Mouse (Mus musculus): ENCODE data around the gene Nxt1. TPM values are rescaled to one million over a fixed set of nuclear protein-coding genes. Genes with fewer than 3 reads are reported as not detected.

Gene Nxt1
- total and polyA plus RNA-seq, 3 experiments = 29.5 to 49.3 (median 43.9) TPM

GRCm38 (mm10) chr2:148685709-148686108 is 13.3 kb downstream of the Nxt1 start:
- Histone ChIP-seq H3K4me1 (ENCODE audit: insufficient read depth, low read depth, low read length) (peaks cover 20% of the 10 kb centered on the region), H3K9me3 (replicated peaks) (no peaks in the 10 kb centered on the region), H3K27me3 (ENCODE audit: insufficient read depth, low read length) (no peaks in the 10 kb centered on the region), H3K36me3 (replicated peaks) (peaks cover 75% of the 10 kb centered on the region), H3K4me3 (ENCODE audit: low read depth, low read length) (no peak overlapping the region)
- DNase-seq (ENCODE audit: low spot score) = no peak
- ATAC-seq (ENCODE audit: extremely low read depth, insufficient number of reproducible peaks, low FRiP score, poor library complexity, severe bottlenecking) = no peak
- TF ChIP-seq GATA2 (IDR thresholded peaks at IDR 0.05; ENCODE audit: borderline replicate concordance, low read depth, low read length) = no peak
- TF ChIP-seq POLR2AphosphoS5 (IDR thresholded peaks at IDR 0.05; ENCODE audit: insufficient replicate concordance, low read depth, low read length) = no peak
- no peak for TF ChIP-seq CTCF (IDR thresholded peaks at IDR 0.05; ENCODE audit: low read depth, low read length)
- TF ChIP-seq GATA1 (IDR thresholded peaks at IDR 0.05; ENCODE audit: borderline replicate concordance, low read length) = no peak
- no peak for TF ChIP-seq TAL1 (conservative IDR thresholded peaks at IDR 0.05; ENCODE audit: low read depth, low read length)

GRCm38 (mm10) chr2:148686862-148687261 is 14.5 kb downstream of the Nxt1 start:
- no peak for TF ChIP-seq GATA2 (IDR thresholded peaks at IDR 0.05; ENCODE audit: borderline replicate concordance, low read depth, low read length)
- no peak for TF ChIP-seq TAL1 (conservative IDR thresholded peaks at IDR 0.05; ENCODE audit: low read depth, low read length)
- no peak for TF ChIP-seq CTCF (IDR thresholded peaks at IDR 0.05; ENCODE audit: low read depth, low read length)
- TF ChIP-seq POLR2AphosphoS5 (IDR thresholded peaks at IDR 0.05; ENCODE audit: insufficient replicate concordance, low read depth, low read length) = no peak
- no peak for TF ChIP-seq GATA1 (IDR thresholded peaks at IDR 0.05; ENCODE audit: borderline replicate concordance, low read length)
- Histone ChIP-seq H3K4me1 (ENCODE audit: insufficient read depth, low read depth, low read length) (peaks cover 16% of the 10 kb centered on the region), H3K36me3 (replicated peaks) (peaks cover 86% of the 10 kb centered on the region), H3K4me3 (ENCODE audit: low read depth, low read length) (no peak overlapping the region), H3K27me3 (ENCODE audit: insufficient read depth, low read length) (no peaks in the 10 kb centered on the region), H3K9me3 (replicated peaks) (no peaks in the 10 kb centered on the region)
- ATAC-seq (ENCODE audit: extremely low read depth, insufficient number of reproducible peaks, low FRiP score, poor library complexity, severe bottlenecking) (no peak), DNase-seq (ENCODE audit: low spot score) (no peak)

GRCm38 (mm10) chr2:148687971-148688370 is 15.6 kb downstream of the Nxt1 start:
- no peaks in the 10 kb centered on the region for H3K9me3 ChIP-seq (replicated peaks)
- peaks cover 8% of the 10 kb centered on the region for H3K4me1 ChIP-seq (ENCODE audit: insufficient read depth, low read depth, low read length)
- H3K4me3 ChIP-seq (ENCODE audit: low read depth, low read length) = no peak overlapping the region
- no peak for ATAC-seq (ENCODE audit: extremely low read depth, insufficient number of reproducible peaks, low FRiP score, poor library complexity, severe bottlenecking)
- peaks cover 91% of the 10 kb centered on the region for H3K36me3 ChIP-seq (replicated peaks)
- no peaks in the 10 kb centered on the region for H3K27me3 ChIP-seq (ENCODE audit: insufficient read depth, low read length)
- no peak for DNase-seq (ENCODE audit: low spot score)
- no peak for TF ChIP-seq CTCF (IDR thresholded peaks at IDR 0.05; ENCODE audit: low read depth, low read length)
- no peak for TF ChIP-seq GATA1 (IDR thresholded peaks at IDR 0.05; ENCODE audit: borderline replicate concordance, low read length)

- Histone ChIP-seq H3K4me1 (ENCODE audit: insufficient read depth, low read depth, low read length) (peaks cover 6% of the 10 kb centered on the region), H3K36me3 (replicated peaks) (peaks cover 85% of the 10 kb centered on the region)
- no peak for TF ChIP-seq CTCF (IDR thresholded peaks at IDR 0.05; ENCODE audit: low read depth, low read length)
- TF ChIP-seq POLR2AphosphoS5 (IDR thresholded peaks at IDR 0.05; ENCODE audit: insufficient replicate concordance, low read depth, low read length) = no peak
- no peak for TF ChIP-seq GATA1 (IDR thresholded peaks at IDR 0.05; ENCODE audit: borderline replicate concordance, low read length)
- no peak for TF ChIP-seq TAL1 (conservative IDR thresholded peaks at IDR 0.05; ENCODE audit: low read depth, low read length)
- no peak for TF ChIP-seq GATA2 (IDR thresholded peaks at IDR 0.05; ENCODE audit: borderline replicate concordance, low read depth, low read length)
These were observed 17.2 kb downstream of the Nxt1 start for GRCm38 (mm10) chr2:148689444-148690140.

GRCm38 (mm10) chr2:148690291-148690690 is 17.9 kb downstream of the Nxt1 start:
- no peak overlapping the region for H3K4me3 ChIP-seq (ENCODE audit: low read depth, low read length)
- TF ChIP-seq GATA1 (IDR thresholded peaks at IDR 0.05; ENCODE audit: borderline replicate concordance, low read length) (no peak), GATA2 (IDR thresholded peaks at IDR 0.05; ENCODE audit: borderline replicate concordance, low read depth, low read length) (no peak), POLR2AphosphoS5 (IDR thresholded peaks at IDR 0.05; ENCODE audit: insufficient replicate concordance, low read depth, low read length) (no peak), CTCF (IDR thresholded peaks at IDR 0.05; ENCODE audit: low read depth, low read length) (no peak), TAL1 (conservative IDR thresholded peaks at IDR 0.05; ENCODE audit: low read depth, low read length) (no peak)
- ATAC-seq (ENCODE audit: extremely low read depth, insufficient number of reproducible peaks, low FRiP score, poor library complexity, severe bottlenecking) (no peak), DNase-seq (ENCODE audit: low spot score) (no peak)
- peaks cover 84% of the 10 kb centered on the region for H3K36me3 ChIP-seq (replicated peaks)
- H3K27me3 ChIP-seq (ENCODE audit: insufficient read depth, low read length) = no peaks in the 10 kb centered on the region
- no peaks in the 10 kb centered on the region for H3K4me1 ChIP-seq (ENCODE audit: insufficient read depth, low read depth, low read length)
- H3K9me3 ChIP-seq (replicated peaks) = no peaks in the 10 kb centered on the region

More at GRCm38 (mm10) chr2:148689444-148690140, 17.2 kb downstream of the Nxt1 start:
- ATAC-seq (ENCODE audit: extremely low read depth, insufficient number of reproducible peaks, low FRiP score, poor library complexity, severe bottlenecking) = no peak
- H3K4me3 ChIP-seq (ENCODE audit: low read depth, low read length) = no peak overlapping the region
- no peaks in the 10 kb centered on the region for H3K27me3 ChIP-seq (ENCODE audit: insufficient read depth, low read length)
- DNase-seq (ENCODE audit: low spot score) = no peak
- H3K9me3 ChIP-seq (replicated peaks) = no peaks in the 10 kb centered on the region

GRCm38 (mm10) chr2:148690781-148691180 is 18.4 kb downstream of the Nxt1 start:
- H3K36me3 ChIP-seq (replicated peaks) = peaks cover 79% of the 10 kb centered on the region
- H3K27me3 ChIP-seq (ENCODE audit: insufficient read depth, low read length) = no peaks in the 10 kb centered on the region
- ATAC-seq (ENCODE audit: extremely low read depth, insufficient number of reproducible peaks, low FRiP score, poor library complexity, severe bottlenecking) = no peak
- TF ChIP-seq GATA2 (IDR thresholded peaks at IDR 0.05; ENCODE audit: borderline replicate concordance, low read depth, low read length) (no peak), POLR2AphosphoS5 (IDR thresholded peaks at IDR 0.05; ENCODE audit: insufficient replicate concordance, low read depth, low read length) (no peak), CTCF (IDR thresholded peaks at IDR 0.05; ENCODE audit: low read depth, low read length) (no peak), GATA1 (IDR thresholded peaks at IDR 0.05; ENCODE audit: borderline replicate concordance, low read length) (no peak), TAL1 (conservative IDR thresholded peaks at IDR 0.05; ENCODE audit: low read depth, low read length) (no peak)
- H3K9me3 ChIP-seq (replicated peaks) = no peaks in the 10 kb centered on the region
- no peak for DNase-seq (ENCODE audit: low spot score)
- H3K4me1 ChIP-seq (ENCODE audit: insufficient read depth, low read depth, low read length) = no peaks in the 10 kb centered on the region
- H3K4me3 ChIP-seq (ENCODE audit: low read depth, low read length) = no peak overlapping the region

Measured in G1E (cell line).